Comparison of ENCODE assay signal across 8 mouse cellular contexts in the genomic region with DNA sequence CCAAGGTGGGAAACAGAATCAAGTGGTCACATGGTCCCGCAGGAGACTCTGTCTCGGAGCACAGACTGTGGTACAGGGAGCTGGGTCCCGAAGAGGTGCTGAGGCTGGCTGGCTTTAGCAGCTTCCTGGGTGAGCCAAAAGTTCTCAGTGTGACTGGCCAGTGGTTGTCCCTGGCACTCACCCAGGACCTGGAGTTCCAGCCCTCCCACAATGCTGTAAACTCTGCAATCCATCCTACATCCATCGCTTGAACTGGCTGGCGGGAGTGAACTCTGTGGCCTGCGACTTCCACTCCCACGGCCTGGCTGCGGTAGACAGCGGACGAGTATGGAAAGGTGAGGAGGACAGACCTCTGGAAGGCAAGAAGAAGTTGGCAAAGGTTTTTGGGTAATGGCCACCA. TPM values are rescaled to one million over a fixed set of nuclear protein-coding genes. Genes with fewer than 3 reads are reported as not detected.
DNase-seq lines count a peak whose midpoint lies in the region; ATAC-seq and TF ChIP-seq lines count a peak whose summit lies in the region.

No protein-coding gene starts in this region.

- 67% methylated on average over 10 of the region's 10 CpGs for WGBS in stomach, embryonic 16.5 days
- 93% methylated on average over 10 of the region's 10 CpGs for WGBS in midbrain, embryonic 15.5 days

- H3K4me3 ChIP-seq in left cerebral cortex, adult 2 months: no peak overlapping the region
- no peak overlapping the region for H3K4me3 ChIP-seq in cortical plate, adult 2 months (ENCODE audit: insufficient read depth, low read length)
- no peak overlapping the region for H3K4me3 ChIP-seq in stomach, embryonic 16.5 days (replicated peaks; ENCODE audit: low read length)
- H3K4me3 ChIP-seq in midbrain, embryonic 15.5 days: no peak overlapping the region

- H3K36me3 ChIP-seq in stomach, embryonic 16.5 days (ENCODE audit: control insufficient read depth, insufficient read depth, low read length): no peaks in the 10 kb centered on the region
- H3K36me3 ChIP-seq in midbrain, embryonic 15.5 days (replicated peaks): no peaks in the 10 kb centered on the region

- no peaks in the 10 kb centered on the region for H3K9me3 ChIP-seq in stomach, embryonic 16.5 days (replicated peaks; ENCODE audit: control insufficient read depth, low read length)
- no peaks in the 10 kb centered on the region for H3K9me3 ChIP-seq in midbrain, embryonic 15.5 days

- intact Hi-C loops in left cerebral cortex, adult 2 months (cut with DNase I): no loop called here

- DNase-seq in left cerebral cortex, adult 2 months (ENCODE audit: extremely low spot score in 1 of 2, low spot score in 2 of 2): no peak
- DNase-seq in left cerebral cortex, adult 11 months (ENCODE audit: low spot score): no peak
- peak; percentile 73 for DNase-seq in heart, postnatal 4 days
- DNase-seq in thymus, postnatal 4 days: no peak

- no peak for ATAC-seq in stomach, embryonic 16.5 days (ENCODE audit: insufficient read depth, low FRiP score)
- no peak for ATAC-seq in granulocyte monocyte progenitor cell, adult 5-6 weeks (replicated peaks; ENCODE audit: poor library complexity, severe bottlenecking)
- no peak for ATAC-seq in midbrain, embryonic 15.5 days (replicated peaks)

- TF ChIP-seq CTCF in left cerebral cortex, adult 2 months (IDR thresholded peaks at IDR 0.05): no peak
- TF ChIP-seq CTCF in cortical plate, adult 2 months (IDR thresholded peaks at IDR 0.05; ENCODE audit: extremely low read depth, insufficient read depth, low read length): no peak

- peak overlapping the region; percentile 86 for H3K27ac ChIP-seq in left cerebral cortex, adult 2 months
- H3K27ac ChIP-seq in cortical plate, adult 2 months (ENCODE audit: insufficient read depth, low read length): peak overlapping the region; percentile 80
- 0 out of 2 replicates have a peak overlapping the region, but pooled peaks have one; percentile 26 for H3K27ac ChIP-seq in stomach, embryonic 16.5 days (ENCODE audit: low read length)
- no peak overlapping the region for H3K27ac ChIP-seq in midbrain, embryonic 15.5 days

- H3K27me3 ChIP-seq in stomach, embryonic 16.5 days (ENCODE audit: control insufficient read depth, insufficient read depth, low read length): no peaks in the 10 kb centered on the region
- no peaks in the 10 kb centered on the region for H3K27me3 ChIP-seq in midbrain, embryonic 15.5 days (replicated peaks)

- H3K9ac ChIP-seq in stomach, embryonic 16.5 days (ENCODE audit: low read length): no peak overlapping the region
- no peak overlapping the region for H3K9ac ChIP-seq in midbrain, embryonic 15.5 days

- peaks cover 23% of the 10 kb centered on the region for H3K4me1 ChIP-seq in cortical plate, adult 2 months (ENCODE audit: control insufficient read depth, insufficient read depth, low read length)
- H3K4me1 ChIP-seq in stomach, embryonic 16.5 days (ENCODE audit: control insufficient read depth, insufficient read depth, low read length): peaks cover 17% of the 10 kb centered on the region
- peaks cover 18% of the 10 kb centered on the region for H3K4me1 ChIP-seq in midbrain, embryonic 15.5 days

- no peak for TF ChIP-seq POLR2A in cortical plate, adult 2 months (IDR thresholded peaks at IDR 0.05; ENCODE audit: extremely low read depth, insufficient read depth, low read length)

- no peak overlapping the region for H3K4me2 ChIP-seq in stomach, embryonic 16.5 days (ENCODE audit: low read depth, low read length)
- H3K4me2 ChIP-seq in midbrain, embryonic 15.5 days: no peak overlapping the region

RNA-seq across cellular contexts. Expression of a gene that starts 11.4 kb away (rescaled TPM):
- total RNA-seq in left cerebral cortex, adult 2 months (2021): 100 to 1,000 TPM; 198 to 229 TPM
- polyA plus RNA-seq in cortical plate, adult 2 months (2012; rRNA removed): 190 and 191 TPM in 2 replicates
- total RNA-seq in heart, postnatal 4 days (2021): 10 to 100 TPM; 78.4 to 81.7 TPM
- polyA plus RNA-seq in stomach, embryonic 16.5 days (2015; fragmentation: Nextera tagmentation; extraction: Ambion mirVana): 61.7 and 62.5 TPM in 2 replicates
- 10.8 and 13.3 TPM in 2 replicates for total RNA-seq in granulocyte monocyte progenitor cell, adult 5-6 weeks (2014; fragmentation: Nextera tagmentation)
- 9.8 and 12.8 TPM in 2 replicates for total RNA-seq in granulocyte monocyte progenitor cell, adult 5-6 weeks (2017)
- 62.8 and 63.9 TPM in 2 replicates for polyA plus RNA-seq in midbrain, embryonic 15.5 days (2015; fragmentation: Nextera tagmentation; extraction: Ambion mirVana)

Comparison
In these comparisons a context has a peak if more than half of its experiments do, and no peak if none do; other contexts are left out.
1. RNA of a gene that starts 11.4 kb away (total RNA-seq): 198 to 229 TPM in left cerebral cortex, adult 2 months and 78.4 to 81.7 TPM in heart, postnatal 4 days; 9.8 to 13.3 TPM in granulocyte monocyte progenitor cell, adult 5-6 weeks; every median in the first group is over 4 times any median in the second.